Mouse (Mus musculus) liver, embryonic 16.5 days (tissue): ENCODE results near the gene Wdr81. TPM values are rescaled to one million over a fixed set of nuclear protein-coding genes. Genes with fewer than 3 reads are reported as not detected.

ENCODE experiments used
- ATAC-seq: fragments of 200-750 bp; cut with Nextera tagmentation; 2 replicates; pipeline ENCODE4 v1.8.0; 2017; ENCODE audit warnings: low read depth, mild to moderate bottlenecking, moderate number of reproducible peaks, moderate library complexity
- H3K27ac ChIP-seq: fragments of 300-500 bp; sonication (generic); 2 replicates; pipeline ENCODE4 v1.5.1; 2014; ENCODE audit warnings: mild to moderate bottlenecking, low read length
- H3K27me3 ChIP-seq: fragments of 300-500 bp; sonication (generic); 2 replicates; pipeline ENCODE4 v1.6.1; 2014; ENCODE audit warnings: low read depth, low read length, mixed read lengths; ENCODE audit not compliant: control insufficient read depth, insufficient read depth
- H3K36me3 ChIP-seq: fragments of 300-500 bp; sonication (generic); 2 replicates; pipeline ENCODE4 v1.6.1; 2014; ENCODE audit warnings: mild to moderate bottlenecking; ENCODE audit not compliant: control insufficient read depth, insufficient read depth
- H3K4me1 ChIP-seq: fragments of 300-500 bp; sonication (generic); 2 replicates; pipeline ENCODE4 v1.6.1; 2014; ENCODE audit warnings: low read depth, low read length, mixed read lengths; ENCODE audit not compliant: control insufficient read depth
- H3K4me2 ChIP-seq: fragments of 300-500 bp; sonication (generic); 2 replicates; pipeline ENCODE4 v1.6.1; 2014; ENCODE audit warnings: low read depth, low read length, mixed read lengths
- H3K4me3 ChIP-seq: fragments of 300-500 bp; sonication (generic); 2 replicates; pipeline ENCODE4 v1.5.1; 2014; ENCODE audit warnings: low read depth, mild to moderate bottlenecking, low read length
- H3K9ac ChIP-seq: fragments of 300-500 bp; sonication (generic); 2 replicates; pipeline ENCODE4 v1.6.1; 2014; ENCODE audit warnings: low read depth, low read length
- H3K9me3 ChIP-seq: fragments of 300-500 bp; sonication (generic); replicated peaks from 2 replicates; pipeline ENCODE4 v1.6.1; 2016; ENCODE audit warnings: low read length; ENCODE audit not compliant: control insufficient read depth
- WGBS: fragments of 180-500 bp; shearing (Covaris S2); extraction: QIAGEN DNeasy Blood & Tissue Kit; methylation state at CpG from one replicate; pipeline ENCODE4 v1.1.7; 2014; ENCODE audit not compliant: insufficient replicate concordance; 5-methylcytosine and 5-hydroxymethylcytosine counted together
- microRNA counts: library from miRNA; unstranded; fragments of <30 nt; microRNA quantifications from one replicate; lab custom pipeline; 2016
- microRNA-seq: library from miRNA; unstranded; fragments of <30 nt; microRNA quantifications from one replicate; pipeline ENCODE4, GENCODE M21; 2016
- polyA plus RNA-seq: library from polyadenylated mRNA; unstranded; fragments of >200 nt; fragmentation: Nextera tagmentation; extraction: Ambion mirVana; gene quantifications from 2 replicates; pipeline ENCODE4 v1.2.1, GENCODE M21; 2015

The Wdr81 gene
- polyA plus RNA-seq, 1 experiment from 2014 or later, result 24.9 TPM

GRCm38 (mm10) chr11:75403301-75404052 lies 51.0 kb downstream of the Wdr81 start:
- Histone ChIP-seq H3K4me2 (no peak overlapping the region), H3K4me3 (no peak overlapping the region), H3K9me3 (no peaks in the 10 kb centered on the region), H3K4me1 (no peaks in the 10 kb centered on the region; the same call in 1 of the 2 replicates), H3K27ac (no peak overlapping the region), H3K9ac (no peak overlapping the region), H3K36me3 (no peaks in the 10 kb centered on the region), H3K27me3 (no peaks in the 10 kb centered on the region)
- 68% methylated on average over 6 of the region's 6 CpGs for WGBS
- no peak for ATAC-seq

- no peak overlapping the region for H3K27ac ChIP-seq
- WGBS, result 56% methylated on average over 5 of the region's 5 CpGs
- no peaks in the 10 kb centered on the region for H3K36me3 ChIP-seq
- no peak overlapping the region for H3K4me2 ChIP-seq
- H3K9me3 ChIP-seq, result no peaks in the 10 kb centered on the region
- H3K4me1 ChIP-seq, result no peaks in the 10 kb centered on the region; the same call in 1 of the 2 replicates
- no peaks in the 10 kb centered on the region for H3K27me3 ChIP-seq
- H3K4me3 ChIP-seq, result no peak overlapping the region
- ATAC-seq, result peak; percentile 67
- no peak overlapping the region for H3K9ac ChIP-seq
Observed at GRCm38 (mm10) chr11:75402271-75402690, 52.2 kb downstream of the Wdr81 start.

GRCm38 (mm10) chr11:75400099-75400498 lies 54.4 kb downstream of the Wdr81 start:
- 72% methylated on average over 9 of the region's 9 CpGs for WGBS
- no peak for ATAC-seq
- H3K4me3 ChIP-seq, result no peak overlapping the region

DNA sequence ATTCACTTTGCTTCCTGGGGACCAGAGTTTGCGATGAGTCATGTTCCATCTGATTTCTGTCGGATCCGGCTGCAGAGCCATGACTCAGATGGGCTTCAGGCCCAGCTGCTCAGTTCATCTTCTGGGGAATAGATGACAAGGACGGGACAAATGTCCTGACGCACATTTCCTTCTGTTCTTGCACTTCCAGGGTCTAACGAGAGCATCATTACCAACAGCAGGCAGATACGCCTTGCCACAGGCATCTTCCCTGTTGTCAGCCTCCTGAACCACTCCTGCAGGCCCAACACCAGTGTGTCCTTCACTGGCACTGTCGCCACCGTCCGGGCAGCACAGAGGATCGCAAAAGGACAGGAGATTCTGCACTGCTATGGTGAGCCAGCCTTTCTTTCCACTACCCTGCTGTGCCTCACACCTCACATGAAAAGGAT lies 55.1 kb downstream of the Wdr81 start:
- no peak for ATAC-seq
- Histone ChIP-seq H3K27me3 (no peaks in the 10 kb centered on the region), H3K27ac (no peak overlapping the region), H3K4me3 (no peak overlapping the region), H3K4me1 (no peaks in the 10 kb centered on the region; the same call in 1 of the 2 replicates), H3K9me3 (no peaks in the 10 kb centered on the region), H3K36me3 (no peaks in the 10 kb centered on the region), H3K9ac (no peak overlapping the region), H3K4me2 (no peak overlapping the region)
- 71% methylated on average over 11 of the region's 11 CpGs for WGBS

More at GRCm38 (mm10) chr11:75400099-75400498, 54.4 kb downstream of the Wdr81 start:
- Histone ChIP-seq H3K27ac (no peak overlapping the region), H3K9ac (no peak overlapping the region), H3K9me3 (no peaks in the 10 kb centered on the region), H3K36me3 (no peaks in the 10 kb centered on the region), H3K27me3 (no peaks in the 10 kb centered on the region), H3K4me1 (no peaks in the 10 kb centered on the region; the same call in 1 of the 2 replicates), H3K4me2 (no peak overlapping the region)

GRCm38 (mm10) chr11:75397452-75397851 lies 57.1 kb downstream of the Wdr81 start:
- Histone ChIP-seq H3K4me3 (no peak overlapping the region), H3K27ac (no peak overlapping the region), H3K9me3 (no peaks in the 10 kb centered on the region), H3K4me1 (no peaks in the 10 kb centered on the region; the same call in 1 of the 2 replicates), H3K9ac (no peak overlapping the region), H3K4me2 (no peak overlapping the region), H3K27me3 (no peaks in the 10 kb centered on the region), H3K36me3 (no peaks in the 10 kb centered on the region)
- 55% methylated on average over 7 of the region's 7 CpGs for WGBS
- no peak for ATAC-seq

- H3K4me3 ChIP-seq, result no peak overlapping the region
- 38% methylated on average over 1 of the region's 1 CpGs for WGBS
- H3K27ac ChIP-seq, result no peak overlapping the region
- H3K9me3 ChIP-seq, result no peaks in the 10 kb centered on the region
- no peaks in the 10 kb centered on the region for H3K27me3 ChIP-seq
- no peak for ATAC-seq
- H3K4me1 ChIP-seq, result no peaks in the 10 kb centered on the region
- H3K36me3 ChIP-seq, result no peaks in the 10 kb centered on the region
- no peak overlapping the region for H3K4me2 ChIP-seq
- H3K9ac ChIP-seq, result no peak overlapping the region
Observed at GRCm38 (mm10) chr11:75395611-75396010, 58.9 kb downstream of the Wdr81 start.

MicroRNA genes within 50 kb of the gene (microRNA counts, 519-probe panel; counts per million panel counts)
- 3,982 counts per million, percentile 96 among the panel's probes with 10 or more counts for microRNA mmu-miR-22 (lab: Ali Mortazavi, UCI)

Small RNAs within 50 kb of the gene (microRNA-seq; reads per million reads assigned to microRNA genes)
- 21,273 reads per million, percentile 96 among the genes with 10 or more reads in this experiment for gene Mir22

Other genes with a start within 250 kb of the Wdr81 start
- 78.6 and 82.2 TPM in 2 replicates for gene Rpa1, start 106.4 kb downstream of the Wdr81 start, polyA plus RNA-seq
- gene Smyd4, start 106.3 kb downstream of the Wdr81 start, polyA plus RNA-seq, result 4.0 and 4.6 TPM in 2 replicates
- 363 and 402 TPM in 2 replicates for gene Serpinf1, start 32.0 kb downstream of the Wdr81 start, polyA plus RNA-seq
- gene Serpinf2, start 15.1 kb downstream of the Wdr81 start, polyA plus RNA-seq, result 753 and 817 TPM in 2 replicates
- 19.6 and 20.4 TPM in 2 replicates for gene Tlcd2, start 7.0 kb upstream of the Wdr81 start, polyA plus RNA-seq
- 24.1 and 25.3 TPM in 2 replicates for gene Prpf8, start 32.1 kb upstream of the Wdr81 start, polyA plus RNA-seq
- gene Rilp, start 55.4 kb upstream of the Wdr81 start, polyA plus RNA-seq, result 3.8 and 4.7 TPM in 2 replicates
- 2.5 and 3.4 TPM in 2 replicates for gene Scarf1, start 58.8 kb upstream of the Wdr81 start, polyA plus RNA-seq
- 4.4 and 4.5 TPM in 2 replicates for gene Slc43a2, start 77.0 kb upstream of the Wdr81 start, polyA plus RNA-seq
- 23.8 and 25.4 TPM in 2 replicates for gene Pitpna, start 133.4 kb upstream of the Wdr81 start, polyA plus RNA-seq
- gene Inpp5k, start 176.3 kb upstream of the Wdr81 start, polyA plus RNA-seq, result 15.8 and 17.9 TPM in 2 replicates
- 21.0 and 24.1 TPM in 2 replicates for gene Myo1c, start 195.8 kb upstream of the Wdr81 start, polyA plus RNA-seq
- 30.4 and 32.6 TPM in 2 replicates for gene Crk, start 224.5 kb upstream of the Wdr81 start, polyA plus RNA-seq